Mouse (Mus musculus): ENCODE measurements around the gene Tmem210. TPM values are rescaled to one million over a fixed set of nuclear protein-coding genes. Genes with fewer than 3 reads are reported as not detected.
A peak's percentile ranks its signal among the peaks of the same experiment; 100 is the strongest.

Tmem210 gene
- total RNA-seq (2012; rRNA removed) (not detected in 2 replicates), polyA plus RNA-seq (2012; ENCODE audit: insufficient read depth in 1 of 2, insufficient read length in 2 of 2, low read depth in 1 of 2, low replicate concordance in 2 of 2, missing spikeins in 1 of 2) (not detected)

GRCm38 (mm10) chr2:25287927-25288649 is at the start of gene Tmem210:
TSS of gene Tmem210 (plus strand) at chr2:25288145.
- Histone ChIP-seq H3K27me3 (ENCODE audit: control insufficient read depth in 1 of 2, insufficient read depth in 2 of 2, low read length in 2 of 2) (no peaks in the 10 kb centered on the region), H3K27ac (ENCODE audit: control insufficient read depth, low read depth, low read length) (peak within 1 kb of the TSS; percentile 50), H3K79me2 (ENCODE audit: control insufficient read depth, insufficient read depth, low read length, poor library complexity) (no peaks in the 10 kb centered on the region), H3K4me1 (ENCODE audit: control insufficient read depth in 1 of 2, insufficient read depth in 2 of 2, low read length in 2 of 2) (peaks cover 7 to 35% of the 10 kb centered on the region in 2 experiments), H3K9me3 (replicated peaks; ENCODE audit: insufficient read depth, low read length) (no peaks in the 10 kb centered on the region), H3K4me3 (ENCODE audit: control insufficient read depth in 1 of 2, insufficient read depth in 1 of 2, low read depth in 2 of 2, low read length in 2 of 2) (no peak within 1 kb of the TSS), H3K9ac (ENCODE audit: control insufficient read depth, low read depth, low read length, poor library complexity, severe bottlenecking) (no peak within 1 kb of the TSS), H3K36me3 (ENCODE audit: control insufficient read depth in 1 of 2, insufficient read depth in 2 of 2, low read length in 2 of 2) (peaks cover 0 to 11% of the 10 kb centered on the region in 2 experiments; a peak in 2 of 4 replicates)
- no peak for DNase-seq (ENCODE audit: low read depth, low spot score)
- no peak for TF ChIP-seq BHLHE40 (IDR thresholded peaks at IDR 0.05; ENCODE audit: borderline replicate concordance, low read depth, low read length)
- no peak for TF ChIP-seq HCFC1 (IDR thresholded peaks at IDR 0.05; ENCODE audit: low read depth, low read length)

- no peak for TF ChIP-seq RAD21 (IDR thresholded peaks at IDR 0.05; ENCODE audit: low read depth, low read length)
- TF ChIP-seq EP300 (IDR thresholded peaks at IDR 0.05; ENCODE audit: low read depth in 1 of 2, low read length in 2 of 2): no peak
- TF ChIP-seq ZC3H11A (IDR thresholded peaks at IDR 0.05; ENCODE audit: low read depth, low read length): no peak
- no peak for TF ChIP-seq NELFE (IDR thresholded peaks at IDR 0.05; ENCODE audit: low read depth, low read length)
- no peak for TF ChIP-seq TAL1 (IDR thresholded peaks at IDR 0.05; ENCODE audit: low read length)
- TF ChIP-seq POLR2AphosphoS5 (IDR thresholded peaks at IDR 0.05; ENCODE audit: borderline replicate concordance, low read depth, low read length): no peak
- no peak for TF ChIP-seq NRF1 (IDR thresholded peaks at IDR 0.05; ENCODE audit: insufficient read depth, low read depth, low read length, poor library complexity, severe bottlenecking)
- Histone ChIP-seq H3K9me3 (replicated peaks; ENCODE audit: insufficient read depth, low read length) (no peaks in the 10 kb centered on the region), H3K36me3 (ENCODE audit: control insufficient read depth in 1 of 2, insufficient read depth in 2 of 2, low read length in 2 of 2) (no peaks in the 10 kb centered on the region), H3K79me2 (ENCODE audit: control insufficient read depth, insufficient read depth, low read length, poor library complexity) (no peaks in the 10 kb centered on the region; the same call in 1 of the 2 replicates), H3K27me3 (ENCODE audit: control insufficient read depth in 1 of 2, insufficient read depth in 2 of 2, low read length in 2 of 2) (no peaks in the 10 kb centered on the region), H3K4me1 (ENCODE audit: control insufficient read depth in 1 of 2, insufficient read depth in 2 of 2, low read length in 2 of 2) (peaks cover 0 to 21% of the 10 kb centered on the region in 2 experiments; a peak in 3 of 4 replicates), H3K4me3 (ENCODE audit: control insufficient read depth in 1 of 2, insufficient read depth in 1 of 2, low read depth in 2 of 2, low read length in 2 of 2) (no peak overlapping the region), H3K9ac (ENCODE audit: control insufficient read depth, low read depth, low read length, poor library complexity, severe bottlenecking) (no peak overlapping the region), H3K27ac (ENCODE audit: control insufficient read depth, low read depth, low read length) (no peak overlapping the region)
- no peak for DNase-seq (ENCODE audit: low read depth, low spot score)
These were observed 48.2 kb upstream of the Tmem210 start for GRCm38 (mm10) chr2:25239766-25240165.

GRCm38 (mm10) chr2:25240310-25240709 is 47.6 kb upstream of the Tmem210 start:
- Histone ChIP-seq H3K9me3 (replicated peaks; ENCODE audit: insufficient read depth, low read length) (no peaks in the 10 kb centered on the region), H3K4me1 (ENCODE audit: control insufficient read depth in 1 of 2, insufficient read depth in 2 of 2, low read length in 2 of 2) (peaks cover 0 to 21% of the 10 kb centered on the region in 2 experiments; a peak in 3 of 4 replicates), H3K9ac (ENCODE audit: control insufficient read depth, low read depth, low read length, poor library complexity, severe bottlenecking) (peak overlapping the region; percentile 30), H3K27ac (ENCODE audit: control insufficient read depth, low read depth, low read length) (no peak overlapping the region), H3K27me3 (ENCODE audit: control insufficient read depth in 1 of 2, insufficient read depth in 2 of 2, low read length in 2 of 2) (no peaks in the 10 kb centered on the region), H3K79me2 (ENCODE audit: control insufficient read depth, insufficient read depth, low read length, poor library complexity) (no peaks in the 10 kb centered on the region; the same call in 1 of the 2 replicates), H3K36me3 (ENCODE audit: control insufficient read depth in 1 of 2, insufficient read depth in 2 of 2, low read length in 2 of 2) (no peaks in the 10 kb centered on the region), H3K4me3 (ENCODE audit: control insufficient read depth in 1 of 2, insufficient read depth in 1 of 2, low read depth in 2 of 2, low read length in 2 of 2) (peak overlapping the region; percentile 57 to 64)
- no peak for DNase-seq (ENCODE audit: low read depth, low spot score)
- TF ChIP-seq ZMIZ1 (IDR thresholded peaks at IDR 0.05; ENCODE audit: low read depth, low read length): no peak
- TF ChIP-seq MYC (IDR thresholded peaks at IDR 0.05; ENCODE audit: low read depth, low read length): no peak
- TF ChIP-seq TBP (IDR thresholded peaks at IDR 0.05; ENCODE audit: low read depth, low read length): no peak
- no peak for TF ChIP-seq SIN3A (IDR thresholded peaks at IDR 0.05; ENCODE audit: low read length)
- no peak for TF ChIP-seq NRF1 (IDR thresholded peaks at IDR 0.05; ENCODE audit: insufficient read depth, low read depth, low read length, poor library complexity, severe bottlenecking)
- no peak for TF ChIP-seq TCF12 (IDR thresholded peaks at IDR 0.05; ENCODE audit: low read depth, low read length)
- no peak for TF ChIP-seq ZKSCAN1 (IDR thresholded peaks at IDR 0.05; ENCODE audit: low read depth, low read length)
- TF ChIP-seq RAD21 (IDR thresholded peaks at IDR 0.05; ENCODE audit: low read depth, low read length): no peak
- no peak for TF ChIP-seq RCOR1 (IDR thresholded peaks at IDR 0.05; ENCODE audit: low read depth, low read length)
- TF ChIP-seq CTCF (IDR thresholded peaks at IDR 0.05 in 2 of 3, conservative IDR thresholded peaks at IDR 0.05 in 1 of 3; ENCODE audit: control insufficient read depth in 1 of 3, insufficient read depth in 1 of 3, low read depth in 2 of 3, low read length in 3 of 3, poor library complexity in 1 of 3, severe bottlenecking in 1 of 3): no peak
- TF ChIP-seq MAFK (IDR thresholded peaks at IDR 0.05; ENCODE audit: borderline replicate concordance, low read depth, low read length): no peak
- TF ChIP-seq MAX (IDR thresholded peaks at IDR 0.05; ENCODE audit: low read length): no peak
- no peak for TF ChIP-seq MEF2A (IDR thresholded peaks at IDR 0.05; ENCODE audit: extremely low read depth, insufficient replicate concordance, low read depth, low read length, poor library complexity, severe bottlenecking)
- no peak for TF ChIP-seq KAT2A (conservative IDR thresholded peaks at IDR 0.05; ENCODE audit: low read depth, low read length)
- TF ChIP-seq BHLHE40 (IDR thresholded peaks at IDR 0.05; ENCODE audit: borderline replicate concordance, low read depth, low read length): no peak
- no peak for TF ChIP-seq USF1 (IDR thresholded peaks at IDR 0.05; ENCODE audit: low read depth, low read length)

Data from MEL (cell line).